Mouse (Mus musculus) CH12.LX (cell line): ENCODE measurements around the gene Dctpp1. TPM values are rescaled to one million over a fixed set of nuclear protein-coding genes. Genes with fewer than 3 reads are reported as not detected.

Experiments used
- DNase-seq: peaks from one replicate; pipeline ENCODE4 v3.0.0-alpha.2; 2013; ENCODE audit errors: extremely low read depth
- H3K27ac ChIP-seq: 2 replicates; pipeline ENCODE4 v1.5.1; 2012; ENCODE audit warnings: low read depth, mild to moderate bottlenecking, control low read depth, moderate library complexity; ENCODE audit not compliant: insufficient read depth
- H3K27me3 ChIP-seq: replicated peaks from 2 replicates; pipeline ENCODE3; 2012; ENCODE audit warnings: inconsistent platforms
- H3K36me3 ChIP-seq, 2 experiments: replicated peaks in 1 of 2; 2 replicates each; pipeline versions ENCODE3 to v1.6.1; 2012; ENCODE audit warnings: inconsistent platforms in 1 of 2, low read length in 1 of 2, mild to moderate bottlenecking in 1 of 2, mixed read lengths in 1 of 2, moderate library complexity in 1 of 2; ENCODE audit not compliant: control insufficient read depth in 1 of 2, insufficient read depth in 1 of 2
- H3K4me1 ChIP-seq, 2 experiments: 2 replicates each; pipeline ENCODE4 v1.6.1; 2012; ENCODE audit warnings: inconsistent platforms in 1 of 2, moderate library complexity in 1 of 2; ENCODE audit not compliant: insufficient read depth in 2 of 2, control insufficient read depth in 1 of 2
- H3K4me2 ChIP-seq: 2 replicates; pipeline ENCODE4 v1.6.1; 2012; ENCODE audit warnings: low read depth, mild to moderate bottlenecking, control low read depth; ENCODE audit not compliant: poor library complexity, insufficient read depth, severe bottlenecking
- H3K4me3 ChIP-seq, 3 experiments: fragments of 150-350 bp in 1 of 3; sonication (generic) in 1 of 3; replicated peaks in 1 of 3; 2 replicates each; pipeline versions ENCODE3 to v1.5.1; 2011 to 2012; ENCODE audit warnings: low read depth in 2 of 3, low read length in 2 of 3, mild to moderate bottlenecking in 2 of 3, moderate library complexity in 2 of 3, control low read depth in 1 of 3, improper control_type of control experiment in 1 of 3, inconsistent platforms in 1 of 3, mixed read lengths in 1 of 3; ENCODE audit not compliant: poor library complexity in 1 of 3
- H3K79me2 ChIP-seq: replicated peaks from 2 replicates; pipeline ENCODE4 v1.6.1; 2012; ENCODE audit warnings: mild to moderate bottlenecking, moderate library complexity; ENCODE audit not compliant: control insufficient read depth, poor library complexity, insufficient read depth, severe bottlenecking; ENCODE audit errors: extremely low read depth
- H3K9ac ChIP-seq: 2 replicates; pipeline ENCODE4 v1.6.1; 2012; ENCODE audit warnings: low read depth, mild to moderate bottlenecking, control low read depth, moderate library complexity; ENCODE audit not compliant: insufficient read depth
- H3K9me3 ChIP-seq: replicated peaks from 2 replicates; pipeline ENCODE3; 2012; ENCODE audit warnings: low read length, inconsistent platforms, mixed read lengths
- BHLHE40 ChIP-seq: IDR thresholded peaks from 2 replicates; pipeline ENCODE4 v1.6.1; 2011; ENCODE audit warnings: mild to moderate bottlenecking, low read depth, low read length, improper control_type of control experiment
- CTCF ChIP-seq, 2 experiments: IDR thresholded peaks in 1 of 2; conservative IDR thresholded peaks in 1 of 2; 2 replicates each; pipeline ENCODE4 v1.5.1; 2011 to 2012; ENCODE audit warnings: low read depth in 2 of 2, low read length in 2 of 2, improper control_type of control experiment in 1 of 2, inconsistent platforms in 1 of 2, mild to moderate bottlenecking in 1 of 2, moderate library complexity in 1 of 2
- ELF1 ChIP-seq: IDR thresholded peaks from 2 replicates; pipeline ENCODE4 v1.6.1; 2014; ENCODE audit warnings: low read depth, mild to moderate bottlenecking, inconsistent platforms, low read length, improper control_type of control experiment
- ETS1 ChIP-seq: conservative IDR thresholded peaks from 2 replicates; pipeline ENCODE4 v1.6.1; 2012; ENCODE audit warnings: low read depth, mild to moderate bottlenecking, inconsistent platforms, low read length, improper control_type of control experiment, moderate library complexity
- HCFC1 ChIP-seq: IDR thresholded peaks from 2 replicates; pipeline ENCODE4 v1.6.1; 2012; ENCODE audit warnings: low read depth, mild to moderate bottlenecking, inconsistent platforms, low read length, improper control_type of control experiment
- JUN ChIP-seq: IDR thresholded peaks from 2 replicates; pipeline ENCODE4 v1.6.1; 2011; ENCODE audit warnings: low read depth, mild to moderate bottlenecking, low read length, improper control_type of control experiment, moderate library complexity; ENCODE audit not compliant: insufficient read depth
- MAFK ChIP-seq: IDR thresholded peaks from 2 replicates; pipeline ENCODE4 v1.6.1; 2011; ENCODE audit warnings: low read length, improper control_type of control experiment; ENCODE audit not compliant: insufficient replicate concordance
- MEF2A ChIP-seq: IDR thresholded peaks from 2 replicates; pipeline ENCODE4 v1.6.1; 2014; ENCODE audit warnings: low read depth, mild to moderate bottlenecking, inconsistent platforms, low read length, improper control_type of control experiment, borderline replicate concordance
- MYC ChIP-seq: IDR thresholded peaks from 2 replicates; pipeline ENCODE4 v1.6.1; 2011; ENCODE audit warnings: low read depth, mild to moderate bottlenecking, improper control_type of control experiment, low read length
- NELFE ChIP-seq: IDR thresholded peaks from 2 replicates; pipeline ENCODE4 v1.6.1; 2011; ENCODE audit warnings: low read depth, low read length, improper control_type of control experiment
- PAX5 ChIP-seq: IDR thresholded peaks from 2 replicates; pipeline ENCODE4 v1.6.1; 2012; ENCODE audit warnings: low read length, inconsistent platforms, mixed read lengths
- POLR2A ChIP-seq: IDR thresholded peaks from 2 replicates; pipeline ENCODE4 v1.6.1; 2011; ENCODE audit warnings: low read depth, mild to moderate bottlenecking, improper control_type of control experiment, low read length
- POLR2AphosphoS2 ChIP-seq: IDR thresholded peaks from 2 replicates; pipeline ENCODE4 v1.6.1; 2011; ENCODE audit warnings: low read depth, low read length, improper control_type of control experiment
- RAD21 ChIP-seq: IDR thresholded peaks from 2 replicates; pipeline ENCODE4 v1.6.1; 2011; ENCODE audit warnings: low read depth, mild to moderate bottlenecking, low read length, improper control_type of control experiment, moderate library complexity
- SIN3A ChIP-seq: IDR thresholded peaks from 2 replicates; pipeline ENCODE4 v1.6.1; 2012; ENCODE audit warnings: low read length, improper control_type of control experiment, inconsistent platforms
- TCF12 ChIP-seq: IDR thresholded peaks from 2 replicates; pipeline ENCODE4 v1.6.1; 2014; ENCODE audit warnings: low read depth, mild to moderate bottlenecking, inconsistent platforms, low read length, improper control_type of control experiment
- UBTF ChIP-seq: IDR thresholded peaks from 2 replicates; pipeline ENCODE4 v1.6.1; 2012; ENCODE audit warnings: low read depth, mild to moderate bottlenecking, inconsistent platforms, low read length, improper control_type of control experiment, moderate library complexity
- USF2 ChIP-seq: conservative IDR thresholded peaks from 2 replicates; pipeline ENCODE4 v1.6.1; 2011; ENCODE audit warnings: low read depth, low read length, improper control_type of control experiment
- dilution Hi-C: fragments of 300-500 bp; cut with MboI; formaldehyde crosslinking; loops from 2 replicates; pipeline ENCODE4 v1.14.3; 2020; ENCODE audit warnings: low sequenced_read_pairs; ENCODE audit not compliant: extremely low pct_unique_long_range_greater_than_20kb, extremely low pct_ligation_motif_present
- in situ Hi-C: fragments of 300-500 bp; cut with MboI; formaldehyde crosslinking; loops from 3 replicates; pipeline ENCODE4 v1.14.3; 2019; ENCODE audit warnings: low sequenced_read_pairs, low pct_ligation_motif_present, low pct_unique_long_range_greater_than_20kb, mixed read lengths
- polyA plus RNA-seq: library from polyadenylated mRNA; unstranded; fragments of >175 nt; gene quantifications from 2 replicates; pipeline ENCODE4 v1.2.1, GENCODE M21; 2012; ENCODE audit warnings: low read depth; ENCODE audit not compliant: insufficient read length
- total RNA-seq, 2 experiments: library from RNA; depleted of rRNA; stranded (reverse); fragments of 300-350 nt in 1 of 2; fragments of >200 nt in 1 of 2; gene quantifications; 2 replicates each; pipeline ENCODE4 v1.2.3; 2012 to 2014

Dctpp1 gene
- total and polyA plus RNA-seq, 3 experiments, result 197 to 296 (median 221) TPM

DNA sequence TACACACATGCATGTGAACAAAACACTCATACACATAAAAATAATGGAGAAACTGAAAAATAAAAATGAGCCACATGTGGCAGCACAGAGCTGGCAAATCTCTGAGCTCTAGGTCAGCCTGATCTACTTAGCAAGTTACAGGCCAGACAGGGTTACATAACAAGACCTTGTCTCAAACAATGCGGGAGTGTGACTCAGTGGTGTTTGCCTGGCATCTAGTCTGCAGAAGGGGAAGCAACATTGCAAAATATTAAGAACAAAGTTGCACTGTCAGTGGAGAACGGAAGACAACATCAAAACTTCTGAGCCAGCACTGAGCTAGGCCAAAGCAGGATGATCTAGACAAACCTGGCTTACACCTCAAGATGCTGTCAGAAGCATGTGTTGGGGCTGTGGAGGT is 9.7 kb upstream of the Dctpp1 start:
- Histone ChIP-seq H3K4me2 (peak overlapping the region; percentile 98; the same call in 1 of the 2 replicates), H3K79me2 (peaks cover 33% of the 10 kb centered on the region), H3K27ac (no peak overlapping the region), H3K27me3 (no peaks in the 10 kb centered on the region), H3K9me3 (peaks cover 13% of the 10 kb centered on the region), H3K4me3 (no peak overlapping the region), H3K36me3 (peaks cover 17 to 44% of the 10 kb centered on the region in 2 experiments), H3K9ac (no peak overlapping the region), H3K4me1 (peaks cover 0 to 26% of the 10 kb centered on the region in 2 experiments; a peak in 2 of 4 replicates)
- in situ Hi-C loops, result no loop called here
- DNase-seq, result no peak
- dilution Hi-C loops, result no loop called here
- TF ChIP-seq MAFK, result no peak
- TF ChIP-seq HCFC1, result no peak
- no peak for TF ChIP-seq CTCF (conservative IDR thresholded peaks at IDR 0.05 in 1 of 2, IDR thresholded peaks at IDR 0.05 in 1 of 2; ENCODE audit: low read depth in 2 of 2, low read length in 2 of 2)
- TF ChIP-seq MYC, result no peak
- TF ChIP-seq POLR2A, result peak; percentile 10; the same call in 1 of the 2 replicates
- TF ChIP-seq JUN, result no peak

- Histone ChIP-seq H3K27me3 (no peaks in the 10 kb centered on the region), H3K9ac (no peak overlapping the region)
- TF ChIP-seq ETS1, result no peak
- TF ChIP-seq CTCF (conservative IDR thresholded peaks at IDR 0.05 in 1 of 2, IDR thresholded peaks at IDR 0.05 in 1 of 2; ENCODE audit: low read depth in 2 of 2, low read length in 2 of 2), result no peak
- TF ChIP-seq SIN3A, result no peak
- TF ChIP-seq ELF1, result no peak
- TF ChIP-seq MYC, result no peak
- TF ChIP-seq NELFE, result no peak
- no peak for TF ChIP-seq BHLHE40
- TF ChIP-seq PAX5, result no peak
- no peak for TF ChIP-seq RAD21
- no peak for TF ChIP-seq MEF2A
- TF ChIP-seq UBTF, result no peak
- no peak for TF ChIP-seq TCF12
- no peak for TF ChIP-seq USF2
- TF ChIP-seq POLR2AphosphoS2, result no peak
- TF ChIP-seq, all 38 proteins: peak for 0
- dilution Hi-C loops (no loop called here), in situ Hi-C loops (loop anchor here (10.0 kb wide), 1 partner anchor 71 kb away; no protein-coding TSS in a partner anchor)
- peaks cover 5% of the 10 kb centered on the region for H3K9me3 ChIP-seq
- no peak overlapping the region for H3K4me2 ChIP-seq
- H3K27ac ChIP-seq, result no peak overlapping the region
- peaks cover 15% of the 10 kb centered on the region for H3K79me2 ChIP-seq
- DNase-seq, result no peak
- H3K4me1 ChIP-seq, result peaks cover 7 to 17% of the 10 kb centered on the region in 2 experiments; a peak in 3 of 4 replicates
- H3K36me3 ChIP-seq, result peaks cover 0 to 11% of the 10 kb centered on the region in 2 experiments
- no peak overlapping the region for H3K4me3 ChIP-seq
These were observed 3.0 kb upstream of the Dctpp1 start for GRCm38 (mm10) chr7:127263526-127263925.
